Mouse (Mus musculus) intestine, embryonic 16.5 days (tissue): ENCODE measurements at regions not wholly inside any gene's neighbourhood (a gene's known extent, or its start where the extent isn't known, plus 50 kb on each side); places are given as distances from the start of the nearest gene placed in this dataset.

Source experiments
- ATAC-seq: fragments of 200-750 bp; cut with Nextera tagmentation; 2 replicates; pipeline ENCODE4 v1.8.0; 2017; ENCODE audit warnings: moderate TSS enrichment, moderate library complexity
- H3K27ac ChIP-seq: fragments of 300-500 bp; sonication (generic); 2 replicates; pipeline ENCODE4 v1.5.1; 2014; ENCODE audit warnings: mild to moderate bottlenecking, low read length
- H3K27me3 ChIP-seq: fragments of 300-500 bp; sonication (generic); replicated peaks from 2 replicates; pipeline ENCODE4 v1.6.1; 2014; ENCODE audit warnings: low read length, control low read depth, mixed read lengths; ENCODE audit not compliant: control insufficient read depth, insufficient read depth
- H3K36me3 ChIP-seq: fragments of 300-500 bp; sonication (generic); 2 replicates; pipeline ENCODE4 v1.6.1; 2014; ENCODE audit warnings: low read length, control low read depth; ENCODE audit not compliant: control insufficient read depth, insufficient read depth
- H3K4me1 ChIP-seq: fragments of 300-500 bp; sonication (generic); 2 replicates; pipeline ENCODE4 v1.6.1; 2014; ENCODE audit warnings: low read length, control low read depth, mixed read lengths; ENCODE audit not compliant: control insufficient read depth, insufficient read depth
- H3K4me2 ChIP-seq: fragments of 300-500 bp; sonication (generic); 2 replicates; pipeline ENCODE4 v1.6.1; 2014; ENCODE audit warnings: low read depth, low read length, control low read depth
- H3K4me3 ChIP-seq: fragments of 300-500 bp; sonication (generic); 2 replicates; pipeline ENCODE4 v1.5.1; 2014; ENCODE audit warnings: mild to moderate bottlenecking, low read length
- H3K9ac ChIP-seq: fragments of 300-500 bp; sonication (generic); 2 replicates; pipeline ENCODE4 v1.6.1; 2014; ENCODE audit warnings: low read depth, low read length
- H3K9me3 ChIP-seq: fragments of 300-500 bp; sonication (generic); 2 replicates; pipeline ENCODE4 v1.6.1; 2016; ENCODE audit warnings: low read length, control low read depth; ENCODE audit not compliant: control insufficient read depth
- WGBS: fragments of 180-500 bp; shearing (Covaris S2); extraction: QIAGEN DNeasy Blood & Tissue Kit; methylation state at CpG from one replicate; pipeline ENCODE4 v1.1.7; 2014; 5-methylcytosine and 5-hydroxymethylcytosine counted together

GRCm38 (mm10) chr1:61086811-61087210, 109.1 kb downstream of the Icos start:
- ATAC-seq = no peak
- WGBS = 75% methylated on average over 5 of the region's 5 CpGs
- Histone ChIP-seq H3K27ac (no peak overlapping the region), H3K27me3 (no peaks in the 10 kb centered on the region), H3K9ac (no peak overlapping the region), H3K4me1 (no peaks in the 10 kb centered on the region), H3K4me2 (no peak overlapping the region), H3K9me3 (no peaks in the 10 kb centered on the region), H3K36me3 (no peaks in the 10 kb centered on the region), H3K4me3 (no peak overlapping the region)

GRCm38 (mm10) chr1:61090801-61091200, 113.1 kb downstream of the Icos start:
- H3K4me2 ChIP-seq = no peak overlapping the region
- no peak overlapping the region for H3K4me3 ChIP-seq
- 89% methylated on average over 1 of the region's 1 CpGs for WGBS
- no peak for ATAC-seq
- H3K27me3 ChIP-seq = no peaks in the 10 kb centered on the region
- no peaks in the 10 kb centered on the region for H3K36me3 ChIP-seq
- H3K9ac ChIP-seq = no peak overlapping the region
- no peak overlapping the region for H3K27ac ChIP-seq
- H3K4me1 ChIP-seq = no peaks in the 10 kb centered on the region
- H3K9me3 ChIP-seq = no peaks in the 10 kb centered on the region

- H3K36me3 ChIP-seq = no peaks in the 10 kb centered on the region
- H3K4me2 ChIP-seq = no peak overlapping the region
- no peaks in the 10 kb centered on the region for H3K27me3 ChIP-seq
- H3K27ac ChIP-seq = no peak overlapping the region
- H3K9ac ChIP-seq = no peak overlapping the region
- H3K4me3 ChIP-seq = no peak overlapping the region
- H3K4me1 ChIP-seq = no peaks in the 10 kb centered on the region
- ATAC-seq = no peak
- H3K9me3 ChIP-seq = no peaks in the 10 kb centered on the region
These were observed 117.9 kb downstream of the Icos start for GRCm38 (mm10) chr1:61095481-61096165.

- Histone ChIP-seq H3K4me3 (no peak overlapping the region), H3K4me1 (no peaks in the 10 kb centered on the region), H3K27me3 (no peaks in the 10 kb centered on the region), H3K9ac (no peak overlapping the region), H3K27ac (no peak overlapping the region), H3K9me3 (no peaks in the 10 kb centered on the region), H3K36me3 (no peaks in the 10 kb centered on the region), H3K4me2 (no peak overlapping the region)
- ATAC-seq = no peak
- whole genome bisulfite sequencing = 27% methylated on average over 5 of the region's 5 CpGs
These were observed 121.6 kb downstream of the Icos start for GRCm38 (mm10) chr1:61099341-61099740.

GRCm38 (mm10) chr1:61101679-61102078, 124.0 kb downstream of the Icos start:
- Histone ChIP-seq H3K9ac (no peak overlapping the region), H3K4me2 (no peak overlapping the region), H3K27me3 (no peaks in the 10 kb centered on the region), H3K27ac (no peak overlapping the region), H3K9me3 (no peaks in the 10 kb centered on the region), H3K4me3 (no peak overlapping the region), H3K4me1 (no peaks in the 10 kb centered on the region), H3K36me3 (no peaks in the 10 kb centered on the region)
- 58% methylated on average over 4 of the region's 4 CpGs for WGBS
- ATAC-seq = no peak

- no peak overlapping the region for H3K4me2 ChIP-seq
- no peak overlapping the region for H3K4me3 ChIP-seq
- no peaks in the 10 kb centered on the region for H3K36me3 ChIP-seq
- ATAC-seq = no peak
- no peaks in the 10 kb centered on the region for H3K4me1 ChIP-seq
- no peaks in the 10 kb centered on the region for H3K27me3 ChIP-seq
- H3K27ac ChIP-seq = no peak overlapping the region
- H3K9ac ChIP-seq = no peak overlapping the region
- WGBS = 79% methylated on average over 5 of the region's 5 CpGs
- H3K9me3 ChIP-seq = no peaks in the 10 kb centered on the region
These were observed 124.6 kb downstream of the Icos start for GRCm38 (mm10) chr1:61102346-61102745.

- no peak overlapping the region for H3K4me3 ChIP-seq
- H3K4me2 ChIP-seq = no peak overlapping the region
- no peaks in the 10 kb centered on the region for H3K4me1 ChIP-seq
- no peaks in the 10 kb centered on the region for H3K27me3 ChIP-seq
- H3K9ac ChIP-seq = no peak overlapping the region
- H3K9me3 ChIP-seq = no peaks in the 10 kb centered on the region
- no peaks in the 10 kb centered on the region for H3K36me3 ChIP-seq
- WGBS = 59% methylated on average over 12 of the region's 12 CpGs
- no peak overlapping the region for H3K27ac ChIP-seq
- ATAC-seq = no peak
These were observed 125.9 kb downstream of the Icos start for GRCm38 (mm10) chr1:61103581-61103980.

- Histone ChIP-seq H3K9ac (no peak overlapping the region), H3K36me3 (no peaks in the 10 kb centered on the region), H3K4me3 (no peak overlapping the region), H3K9me3 (no peaks in the 10 kb centered on the region), H3K27ac (no peak overlapping the region), H3K27me3 (no peaks in the 10 kb centered on the region), H3K4me2 (no peak overlapping the region), H3K4me1 (no peaks in the 10 kb centered on the region)
- WGBS = 80% methylated on average over 13 of the region's 13 CpGs
- no peak for ATAC-seq
These were observed 134.1 kb downstream of the Icos start for GRCm38 (mm10) chr1:61111731-61112309.

- Histone ChIP-seq H3K36me3 (no peaks in the 10 kb centered on the region), H3K9me3 (no peaks in the 10 kb centered on the region), H3K9ac (no peak overlapping the region), H3K27ac (no peak overlapping the region), H3K4me2 (no peak overlapping the region), H3K27me3 (no peaks in the 10 kb centered on the region), H3K4me1 (0 out of 2 replicates have a peak, but pooled peaks cover 2% of the 10 kb centered on the region), H3K4me3 (no peak overlapping the region)
- WGBS = 37% methylated on average over 10 of the region's 10 CpGs
- no peak for ATAC-seq
These were observed 139.8 kb downstream of the Icos start for GRCm38 (mm10) chr1:61117535-61117934.

- Histone ChIP-seq H3K27ac (no peak overlapping the region), H3K4me1 (0 out of 2 replicates have a peak, but pooled peaks cover 2% of the 10 kb centered on the region), H3K9me3 (no peaks in the 10 kb centered on the region), H3K36me3 (no peaks in the 10 kb centered on the region), H3K9ac (no peak overlapping the region), H3K4me2 (no peak overlapping the region), H3K4me3 (no peak overlapping the region), H3K27me3 (no peaks in the 10 kb centered on the region)
- no peak for ATAC-seq
- 64% methylated on average over 4 of the region's 4 CpGs for WGBS
These were observed 140.3 kb downstream of the Icos start for GRCm38 (mm10) chr1:61118071-61118470.
